Mouse (Mus musculus) ES-Bruce4 (cell line): ENCODE results near the gene Cttnbp2nl. TPM values are rescaled to one million over a fixed set of nuclear protein-coding genes. Genes with fewer than 3 reads are reported as not detected.

Source experiments
- H3K27ac ChIP-seq: 2 replicates; pipeline ENCODE4 v1.5.1; 2012; ENCODE audit warnings: low read length, inconsistent platforms; ENCODE audit not compliant: insufficient read depth
- H3K27me3 ChIP-seq: 2 replicates; pipeline ENCODE4 v1.6.1; 2012; ENCODE audit warnings: mild to moderate bottlenecking, low read length, inconsistent platforms; ENCODE audit not compliant: control insufficient read depth, poor library complexity, insufficient read depth, severe bottlenecking
- H3K36me3 ChIP-seq: 2 replicates; pipeline ENCODE4 v1.6.1; 2012; ENCODE audit warnings: inconsistent platforms, mild to moderate bottlenecking, low read length, moderate library complexity; ENCODE audit not compliant: control insufficient read depth, poor library complexity, insufficient read depth, severe bottlenecking
- H3K4me1 ChIP-seq: one replicate; pipeline ENCODE4 v1.8.1; 2011; ENCODE audit warnings: low read length; ENCODE audit not compliant: control insufficient read depth, insufficient read depth
- H3K4me3 ChIP-seq: 2 replicates; pipeline ENCODE4 v1.5.1; 2011; ENCODE audit warnings: low read depth, mild to moderate bottlenecking, low read length
- H3K9ac ChIP-seq: 2 replicates; pipeline ENCODE4 v1.6.1; 2012; ENCODE audit warnings: low read depth, mild to moderate bottlenecking, inconsistent platforms; ENCODE audit not compliant: poor library complexity, severe bottlenecking
- H3K9me3 ChIP-seq: replicated peaks from 2 replicates; pipeline ENCODE4 v1.6.1; 2012; ENCODE audit warnings: mild to moderate bottlenecking, low read length, inconsistent platforms; ENCODE audit not compliant: control insufficient read depth, poor library complexity, insufficient read depth, severe bottlenecking
- CTCF ChIP-seq: IDR thresholded peaks from one replicate; pipeline ENCODE4 v1.8.1; 2011; ENCODE audit warnings: low read depth, low read length
- EP300 ChIP-seq: IDR thresholded peaks from 2 replicates; pipeline ENCODE4 v1.6.1; 2011; ENCODE audit warnings: low read depth, low read length; ENCODE audit not compliant: insufficient read depth
- POLR2A ChIP-seq: IDR thresholded peaks from one replicate; pipeline ENCODE4 v1.8.1; 2011; ENCODE audit warnings: low read length; ENCODE audit not compliant: insufficient read depth
- polyA plus RNA-seq: library from polyadenylated mRNA; stranded (reverse); fragments of >200 nt; gene quantifications from 2 replicates; pipeline ENCODE4 v1.2.4, GENCODE M21; 2011; ENCODE audit warnings: low read depth; ENCODE audit not compliant: missing spikeins, insufficient read depth, insufficient read length

Gene Cttnbp2nl
- polyA plus RNA-seq, 1 experiment = 46.2 TPM

- TF ChIP-seq EP300 = no peak
- no peak for TF ChIP-seq POLR2A
- TF ChIP-seq CTCF = no peak
- no peaks in the 10 kb centered on the region for H3K9me3 ChIP-seq
- H3K27ac ChIP-seq = no peak overlapping the region
- no peak overlapping the region for H3K9ac ChIP-seq
- no peaks in the 10 kb centered on the region for H3K36me3 ChIP-seq
- no peaks in the 10 kb centered on the region for H3K4me1 ChIP-seq
- H3K4me3 ChIP-seq = peak overlapping the region; percentile 60
- H3K27me3 ChIP-seq = peaks cover 12% of the 10 kb centered on the region
Measured at GRCm38 (mm10) chr3:104962141-104962611, 90.8 kb downstream of the Cttnbp2nl start.

GRCm38 (mm10) chr3:104961066-104962059, 91.6 kb downstream of the Cttnbp2nl start, which contains the start of gene Wnt2b:
TSS of gene Wnt2b (minus strand) at chr3:104961921.
- no peak for TF ChIP-seq EP300
- Histone ChIP-seq H3K36me3 (no peaks in the 10 kb centered on the region), H3K4me1 (no peaks in the 10 kb centered on the region), H3K27me3 (peaks cover 12% of the 10 kb centered on the region), H3K9me3 (no peaks in the 10 kb centered on the region), H3K27ac (no peak within 1 kb of the TSS), H3K4me3 (peak within 1 kb of the TSS; percentile 60), H3K9ac (peak within 1 kb of the TSS; percentile 42)

GRCm38 (mm10) chr3:104960026-104961000, 92.6 kb downstream of the Cttnbp2nl start:
- H3K36me3 ChIP-seq = no peaks in the 10 kb centered on the region
- no peak overlapping the region for H3K4me3 ChIP-seq
- no peak overlapping the region for H3K27ac ChIP-seq
- H3K27me3 ChIP-seq = peaks cover 10% of the 10 kb centered on the region
- H3K9me3 ChIP-seq = no peaks in the 10 kb centered on the region
- no peaks in the 10 kb centered on the region for H3K4me1 ChIP-seq
- TF ChIP-seq POLR2A = no peak
- TF ChIP-seq EP300 = no peak
- TF ChIP-seq CTCF = no peak
- H3K9ac ChIP-seq = no peak overlapping the region

GRCm38 (mm10) chr3:104956131-104956581, 96.8 kb downstream of the Cttnbp2nl start:
- no peak overlapping the region for H3K27ac ChIP-seq
- no peaks in the 10 kb centered on the region for H3K4me1 ChIP-seq
- no peaks in the 10 kb centered on the region for H3K36me3 ChIP-seq
- no peak overlapping the region for H3K4me3 ChIP-seq
- H3K9me3 ChIP-seq = no peaks in the 10 kb centered on the region
- H3K9ac ChIP-seq = no peak overlapping the region
- no peak for TF ChIP-seq POLR2A
- peaks cover 3% of the 10 kb centered on the region for H3K27me3 ChIP-seq

GRCm38 (mm10) chr3:104954551-104954950, 98.4 kb downstream of the Cttnbp2nl start:
- no peak for TF ChIP-seq CTCF
- TF ChIP-seq EP300 = no peak
- TF ChIP-seq POLR2A = no peak
- Histone ChIP-seq H3K9me3 (no peaks in the 10 kb centered on the region), H3K36me3 (no peaks in the 10 kb centered on the region), H3K4me3 (no peak overlapping the region), H3K27me3 (no peaks in the 10 kb centered on the region), H3K27ac (no peak overlapping the region), H3K9ac (no peak overlapping the region), H3K4me1 (no peaks in the 10 kb centered on the region)
